In the genomic region with DNA sequence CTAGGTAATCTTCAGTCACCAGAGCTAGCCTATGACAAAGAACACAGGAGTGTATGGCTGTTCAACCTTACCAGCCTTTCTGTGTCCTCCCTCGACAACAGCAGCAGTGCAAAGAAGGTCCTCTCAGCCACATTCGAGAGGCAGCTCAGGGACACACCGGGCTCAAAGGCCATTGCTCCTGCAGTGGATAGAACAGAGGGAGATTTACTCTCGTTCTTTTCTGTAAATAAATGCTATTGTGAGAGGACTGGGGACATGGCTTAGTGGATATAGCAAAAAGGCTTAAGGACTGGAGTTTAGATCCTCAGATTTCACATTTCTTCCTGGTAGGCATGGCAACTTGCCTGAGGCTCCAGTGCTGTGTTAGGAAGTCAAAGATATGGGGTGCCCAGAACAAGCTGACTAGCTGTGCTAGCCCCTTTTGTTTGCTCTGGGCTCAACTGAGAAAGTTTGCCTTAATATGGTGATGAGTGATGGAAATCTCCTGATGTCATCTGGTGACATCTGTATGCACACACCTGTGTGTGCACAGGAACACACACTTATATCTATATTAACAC, we compare ENCODE assay signal across 20 mouse cellular contexts.
DNase-seq lines count a peak whose midpoint lies in the region; ATAC-seq and TF ChIP-seq lines count a peak whose summit lies in the region.
"Had no signal": no experiment of that assay in that cellular context is flagged by ENCODE, and none has a peak within 500 bp of the region (broad histone marks: within the 10 kb centered on the region; RNA-seq: fewer than 3 reads in every experiment).

No protein-coding gene starts in this region.

- no peak for TF ChIP-seq POLR2A in brain, embryonic 14.5 days (IDR thresholded peaks at IDR 0.05; ENCODE audit: borderline replicate concordance, extremely low read depth, insufficient read depth, insufficient read length, poor library complexity, severe bottlenecking)

- no peak overlapping the region for H3K4me2 ChIP-seq in hindbrain, embryonic 11.5 days (replicated peaks; ENCODE audit: low read depth, low read length)
- H3K4me2 ChIP-seq in hindbrain, embryonic 14.5 days (replicated peaks): no peak overlapping the region
- H3K4me2 ChIP-seq in midbrain, embryonic 14.5 days (ENCODE audit: low read length): no peak overlapping the region
- H3K4me2 ChIP-seq: embryonic facial prominence, embryonic 13.5 days; heart, embryonic 13.5 days; hindbrain, embryonic 13.5 days had no signal

- DNase-seq in hindbrain, embryonic 11.5 days (ENCODE audit: low spot score): peak; percentile 3
- no peak for DNase-seq in hindbrain, embryonic 14.5 days (ENCODE audit: low spot score)
- peak; percentile 24 for DNase-seq in brain, embryonic 14.5 days (ENCODE audit: low read depth)
- peak; percentile 12 for DNase-seq in embryonic facial prominence, embryonic 10.5 days (ENCODE audit: low spot score)
- peak; percentile 8 for DNase-seq in midbrain, embryonic 14.5 days
- DNase-seq in c-Kit-positive CD71-positive TER-119-positive erythroid progenitor cells, embryonic 14.5 days (ENCODE audit: low spot score): no peak
- DNase-seq: adrenal gland, adult 2 months; adrenal gland, postnatal 25 days; cerebellum, adult 11 months; cerebellum, adult 8-10 months; cerebellum, postnatal 14 days; gastrocnemius, adult 2 months; gastrocnemius, postnatal 25 days; heart, adult 11 months; heart, postnatal 36 days had no signal

- no peak overlapping the region for H3K4me3 ChIP-seq in hindbrain, embryonic 11.5 days (ENCODE audit: low read depth, low read length)
- H3K4me3 ChIP-seq in hindbrain, embryonic 14.5 days (replicated peaks; ENCODE audit: low read length): no peak overlapping the region
- H3K4me3 ChIP-seq in embryonic facial prominence, embryonic 10.5 days: no peak overlapping the region
- no peak overlapping the region for H3K4me3 ChIP-seq in midbrain, embryonic 14.5 days (replicated peaks; ENCODE audit: low read depth, low read length)
- H3K4me3 ChIP-seq: embryonic facial prominence, embryonic 13.5 days; gastrocnemius, adult 2 months; heart, embryonic 13.5 days; hindbrain, embryonic 13.5 days had no signal

- no peak overlapping the region for H3K9ac ChIP-seq in hindbrain, embryonic 11.5 days (ENCODE audit: low read depth, low read length)
- H3K9ac ChIP-seq in hindbrain, embryonic 14.5 days: no peak overlapping the region
- no peak overlapping the region for H3K9ac ChIP-seq in midbrain, embryonic 14.5 days (replicated peaks; ENCODE audit: low read length)
- H3K9ac ChIP-seq: embryonic facial prominence, embryonic 13.5 days; heart, embryonic 13.5 days; hindbrain, embryonic 13.5 days had no signal

- TF ChIP-seq CTCF in brain, embryonic 14.5 days (IDR thresholded peaks at IDR 0.05; ENCODE audit: borderline replicate concordance, extremely low read depth, insufficient read depth, insufficient read length): no peak

- H3K9me3 ChIP-seq in hindbrain, embryonic 11.5 days (ENCODE audit: control insufficient read depth, low read length): no peaks in the 10 kb centered on the region
- no peaks in the 10 kb centered on the region for H3K9me3 ChIP-seq in hindbrain, embryonic 14.5 days (ENCODE audit: control insufficient read depth, low read length)
- no peaks in the 10 kb centered on the region for H3K9me3 ChIP-seq in embryonic facial prominence, embryonic 10.5 days
- no peaks in the 10 kb centered on the region for H3K9me3 ChIP-seq in midbrain, embryonic 14.5 days (ENCODE audit: control insufficient read depth, low read length)
- H3K9me3 ChIP-seq: embryonic facial prominence, embryonic 13.5 days; heart, embryonic 13.5 days; hindbrain, embryonic 13.5 days had no signal

- no peak overlapping the region for H3K27ac ChIP-seq in hindbrain, embryonic 11.5 days (ENCODE audit: low read depth, low read length)
- no peak overlapping the region for H3K27ac ChIP-seq in hindbrain, embryonic 14.5 days
- H3K27ac ChIP-seq in embryonic facial prominence, embryonic 10.5 days (replicated peaks): no peak overlapping the region
- H3K27ac ChIP-seq in midbrain, embryonic 14.5 days (replicated peaks; ENCODE audit: low read depth, low read length): no peak overlapping the region
- H3K27ac ChIP-seq: embryonic facial prominence, embryonic 13.5 days; gastrocnemius, adult 2 months; heart, embryonic 13.5 days; hindbrain, embryonic 13.5 days had no signal

- no peaks in the 10 kb centered on the region for H3K36me3 ChIP-seq in hindbrain, embryonic 11.5 days (ENCODE audit: control insufficient read depth, insufficient read depth, low read length)
- H3K36me3 ChIP-seq in hindbrain, embryonic 14.5 days (replicated peaks; ENCODE audit: control insufficient read depth, insufficient read depth): no peaks in the 10 kb centered on the region
- H3K36me3 ChIP-seq in embryonic facial prominence, embryonic 10.5 days (replicated peaks): no peaks in the 10 kb centered on the region
- H3K36me3 ChIP-seq in midbrain, embryonic 14.5 days (ENCODE audit: control insufficient read depth, insufficient read depth, low read length): no peaks in the 10 kb centered on the region
- H3K36me3 ChIP-seq: embryonic facial prominence, embryonic 13.5 days; heart, embryonic 13.5 days; hindbrain, embryonic 13.5 days had no signal

- no peaks in the 10 kb centered on the region for H3K4me1 ChIP-seq in hindbrain, embryonic 11.5 days (replicated peaks; ENCODE audit: control insufficient read depth, insufficient read depth, low read length)
- H3K4me1 ChIP-seq in hindbrain, embryonic 14.5 days (replicated peaks; ENCODE audit: control insufficient read depth, insufficient read depth, low read length): no peaks in the 10 kb centered on the region
- H3K4me1 ChIP-seq in embryonic facial prominence, embryonic 10.5 days: no peaks in the 10 kb centered on the region
- no peaks in the 10 kb centered on the region for H3K4me1 ChIP-seq in midbrain, embryonic 14.5 days (ENCODE audit: control insufficient read depth, insufficient read depth, low read length)
- H3K4me1 ChIP-seq: heart, embryonic 13.5 days; hindbrain, embryonic 13.5 days had no signal

- WGBS in hindbrain, embryonic 11.5 days: 50% methylated on average over 4 of the region's 4 CpGs
- WGBS in hindbrain, embryonic 14.5 days: 57% methylated on average over 4 of the region's 4 CpGs
- WGBS in embryonic facial prominence, embryonic 10.5 days: 26% methylated on average over 4 of the region's 4 CpGs
- WGBS in midbrain, embryonic 14.5 days: 12% methylated on average over 4 of the region's 4 CpGs

- H3K27me3 ChIP-seq in hindbrain, embryonic 11.5 days (ENCODE audit: control insufficient read depth, insufficient read depth, low read length): no peaks in the 10 kb centered on the region
- H3K27me3 ChIP-seq in hindbrain, embryonic 14.5 days (ENCODE audit: control insufficient read depth, insufficient read depth, low read length): no peaks in the 10 kb centered on the region
- no peaks in the 10 kb centered on the region for H3K27me3 ChIP-seq in embryonic facial prominence, embryonic 10.5 days (replicated peaks; ENCODE audit: low read depth, poor library complexity, severe bottlenecking)
- no peaks in the 10 kb centered on the region for H3K27me3 ChIP-seq in midbrain, embryonic 14.5 days (ENCODE audit: control insufficient read depth, insufficient read depth, low read length)
- H3K27me3 ChIP-seq: embryonic facial prominence, embryonic 13.5 days; heart, embryonic 13.5 days; hindbrain, embryonic 13.5 days had no signal

- no peak for ATAC-seq in hindbrain, embryonic 11.5 days (ENCODE audit: low FRiP score)
- ATAC-seq in hindbrain, embryonic 14.5 days (ENCODE audit: low FRiP score): no peak
- no peak for ATAC-seq in midbrain, embryonic 14.5 days (ENCODE audit: low FRiP score, low TSS enrichment)
- ATAC-seq: forebrain, embryonic 14.5 days; intestine, embryonic 16.5 days had no signal

Comparison
In these comparisons a context has a peak if more than half of its experiments do, and no peak if none do; other contexts are left out.
1. DNase-seq: peak in hindbrain, embryonic 11.5 days (single experiment), brain, embryonic 14.5 days (single experiment), embryonic facial prominence, embryonic 10.5 days (single experiment) and midbrain, embryonic 14.5 days (single experiment); none in hindbrain, embryonic 14.5 days (single experiment) and c-Kit-positive CD71-positive TER-119-positive erythroid progenitor cells, embryonic 14.5 days (single experiment).